In genomic region chr9:120259805-120260204, GRCm38 (mm10) we compare ENCODE assay signal across 10 mouse cellular contexts. TPM values are rescaled to one million over a fixed set of nuclear protein-coding genes. Genes with fewer than 3 reads are reported as not detected.
DNase-seq lines count a peak whose midpoint lies in the region; ATAC-seq and TF ChIP-seq lines count a peak whose summit lies in the region.
"Had no signal": no experiment of that assay in that cellular context is flagged by ENCODE, and none has a peak within 500 bp of the region (broad histone marks: within the 10 kb centered on the region; RNA-seq: fewer than 3 reads in every experiment).

No protein-coding gene starts in this region.

- in situ Hi-C loops in Patski (cut with MboI; ENCODE audit: low pct_unique_long_range_greater_than_20kb), result no loop called here

- no peak overlapping the region for H3K27ac ChIP-seq in kidney, embryonic 16.5 days (ENCODE audit: low read length)
- H3K27ac ChIP-seq in forebrain, embryonic 16.5 days (ENCODE audit: low read length), result peak overlapping the region; percentile 29; the same call in 1 of the 2 replicates
- H3K27ac ChIP-seq in intestine, postnatal 0 days (ENCODE audit: low read depth, low read length), result no peak overlapping the region
- H3K27ac ChIP-seq: heart, embryonic 15.5 days; macrophage had no signal

- peak; percentile 8 for DNase-seq in kidney, adult 18-20 months
- peak; percentile 75 for DNase-seq in Patski (ENCODE audit: low read depth, low spot score)
- DNase-seq in layer of hippocampus, postnatal 14 days (ENCODE audit: low spot score in 2 of 2), result peak; percentile 28 to 59
- DNase-seq in thymus, postnatal 36 days, result peak; percentile 9 to 39

- CTCF ChIA-PET in Patski (lab: Charles Lee), result interaction anchor here (1.7 kb wide), 1 partner anchor 36 kb away, joined by 6 read pairs; no protein-coding TSS in a partner anchor

- H3K4me1 ChIP-seq in kidney, embryonic 16.5 days (ENCODE audit: insufficient read depth, low read length), result no peaks in the 10 kb centered on the region
- peaks cover 21% of the 10 kb centered on the region for H3K4me1 ChIP-seq in forebrain, embryonic 16.5 days (replicated peaks; ENCODE audit: control insufficient read depth, insufficient read depth, low read length)
- H3K4me1 ChIP-seq in intestine, postnatal 0 days (replicated peaks; ENCODE audit: control insufficient read depth, insufficient read depth, low read length), result no peaks in the 10 kb centered on the region
- H3K4me1 ChIP-seq: heart, embryonic 15.5 days had no signal

- no peaks in the 10 kb centered on the region for H3K36me3 ChIP-seq in kidney, embryonic 16.5 days (ENCODE audit: insufficient read depth, low read length)
- H3K36me3 ChIP-seq in forebrain, embryonic 16.5 days (ENCODE audit: control insufficient read depth, insufficient read depth), result no peaks in the 10 kb centered on the region
- H3K36me3 ChIP-seq in intestine, postnatal 0 days (ENCODE audit: control insufficient read depth, insufficient read depth), result no peaks in the 10 kb centered on the region
- H3K36me3 ChIP-seq: heart, embryonic 15.5 days had no signal

- no peak overlapping the region for H3K9ac ChIP-seq in kidney, embryonic 16.5 days (replicated peaks; ENCODE audit: low read length)
- no peak overlapping the region for H3K9ac ChIP-seq in forebrain, embryonic 16.5 days (replicated peaks; ENCODE audit: low read depth, low read length)
- H3K9ac ChIP-seq in intestine, postnatal 0 days (ENCODE audit: low read depth, low read length), result no peak overlapping the region
- H3K9ac ChIP-seq: heart, embryonic 15.5 days had no signal

- POLR2A ChIA-PET in Patski (lab: Charles Lee), result no interaction called here

- H3K4me2 ChIP-seq in kidney, embryonic 16.5 days (replicated peaks; ENCODE audit: low read depth, low read length), result no peak overlapping the region
- H3K4me2 ChIP-seq in forebrain, embryonic 16.5 days (ENCODE audit: low read length), result peak overlapping the region; percentile 22; the same call in 1 of the 2 replicates
- no peak overlapping the region for H3K4me2 ChIP-seq in intestine, postnatal 0 days (replicated peaks; ENCODE audit: low read depth)
- H3K4me2 ChIP-seq: heart, embryonic 15.5 days had no signal

- H3K27me3 ChIP-seq in kidney, embryonic 16.5 days (ENCODE audit: insufficient read depth, low read length), result no peaks in the 10 kb centered on the region
- peaks cover 5% of the 10 kb centered on the region for H3K27me3 ChIP-seq in Patski
- H3K27me3 ChIP-seq in forebrain, embryonic 16.5 days (replicated peaks; ENCODE audit: control insufficient read depth, insufficient read depth, low read length), result no peaks in the 10 kb centered on the region
- no peaks in the 10 kb centered on the region for H3K27me3 ChIP-seq in intestine, postnatal 0 days (replicated peaks; ENCODE audit: control insufficient read depth, insufficient read depth, low read length)
- H3K27me3 ChIP-seq: heart, embryonic 15.5 days had no signal

- H3K9me3 ChIP-seq in kidney, embryonic 16.5 days (ENCODE audit: low read length), result no peaks in the 10 kb centered on the region
- no peaks in the 10 kb centered on the region for H3K9me3 ChIP-seq in forebrain, embryonic 16.5 days (ENCODE audit: control insufficient read depth, low read length)
- H3K9me3 ChIP-seq in intestine, postnatal 0 days (ENCODE audit: control insufficient read depth), result no peaks in the 10 kb centered on the region
- H3K9me3 ChIP-seq: heart, embryonic 15.5 days had no signal

- ATAC-seq in kidney, embryonic 16.5 days (ENCODE audit: low FRiP score, low TSS enrichment), result no peak
- no peak for ATAC-seq in Patski
- ATAC-seq in forebrain, embryonic 16.5 days, result peak; percentile 65
- no peak for ATAC-seq in erythroblast, adult 5-6 weeks (replicated peaks; ENCODE audit: low FRiP score, poor library complexity, severe bottlenecking)
- no peak for ATAC-seq in intestine, postnatal 0 days

- H3K4me3 ChIP-seq in kidney, embryonic 16.5 days (ENCODE audit: low read length), result no peak overlapping the region
- H3K4me3 ChIP-seq in forebrain, embryonic 16.5 days (replicated peaks; ENCODE audit: low read length), result no peak overlapping the region
- H3K4me3 ChIP-seq in intestine, postnatal 0 days (ENCODE audit: low read depth, low read length), result no peak overlapping the region
- H3K4me3 ChIP-seq: heart, embryonic 15.5 days had no signal

- no peak for TF ChIP-seq CTCF in Patski (IDR thresholded peaks at IDR 0.05)
- no peak for TF ChIP-seq CTCF in intestine, postnatal 0 days (IDR thresholded peaks at IDR 0.05; ENCODE audit: low read depth)

- WGBS in kidney, embryonic 16.5 days, result 67% methylated on average over 8 of the region's 8 CpGs
- 24% methylated on average over 8 of the region's 8 CpGs for WGBS in forebrain, embryonic 16.5 days
- 62% methylated on average over 8 of the region's 8 CpGs for WGBS in intestine, postnatal 0 days

RNA-seq across cellular contexts. Expression of gene Myrip, which starts 41.5 kb away (rescaled TPM):
- polyA plus RNA-seq in kidney, embryonic 16.5 days (2015; fragmentation: Nextera tagmentation; extraction: Ambion mirVana), result 0.19 and 0.30 TPM in 2 replicates
- 2.1 TPM for polyA plus RNA-seq in Patski (2021)
- 1.6 and 2.2 TPM in 2 replicates for polyA plus RNA-seq in forebrain, embryonic 16.5 days (2015; fragmentation: Nextera tagmentation; extraction: Ambion mirVana)
- total RNA-seq in layer of hippocampus, postnatal 14 days (2021), result 10 to 100 TPM; 51.9 to 58.0 TPM
- total RNA-seq in erythroblast, adult 5-6 weeks (2015; ENCODE audit: low replicate concordance), result not detected in 2 replicates
- not detected in 2 replicates for total RNA-seq in erythroblast, adult 5-6 weeks (2017; ENCODE audit: low replicate concordance)
- 0.47 and 0.55 TPM in 2 replicates for polyA plus RNA-seq in intestine, postnatal 0 days (2015; fragmentation: Nextera tagmentation; extraction: Ambion mirVana)
- polyA plus RNA-seq: macrophage had no signal

Comparison
In these comparisons a context has a peak if more than half of its experiments do, and no peak if none do; other contexts are left out.
1. DNase-seq: peak in every context shown above with its lines; median percentile 75 in Patski; 44 in layer of hippocampus, postnatal 14 days; 24 in thymus, postnatal 36 days; 8 in kidney, adult 18-20 months.